Mouse (Mus musculus) embryonic facial prominence, embryonic 14.5 days (tissue): ENCODE data around the gene Cgnl1. TPM values are rescaled to one million over a fixed set of nuclear protein-coding genes. Genes with fewer than 3 reads are reported as not detected.
A peak's percentile ranks its signal among the peaks of the same experiment; 100 is the strongest.
"Not testable (repeated sequence)": the region's sequence is repeated elsewhere in the genome, so short reads cannot be mapped to it uniquely, and the experiment has no call there.

Experiments
- ATAC-seq: fragments of 200-750 bp; cut with Nextera tagmentation; 2 replicates; pipeline ENCODE4 v1.8.0; 2017; ENCODE audit warnings: low read depth, moderate number of reproducible peaks, moderate TSS enrichment
- DNase-seq: peaks from one replicate; pipeline ENCODE4 v3.0.0-alpha.2; 2015; ENCODE audit warnings: low spot score
- H3K27ac ChIP-seq: fragments of 300-500 bp; sonication (generic); replicated peaks from 2 replicates; pipeline ENCODE4 v1.5.1; 2014; ENCODE audit warnings: low read depth, mild to moderate bottlenecking, low read length, moderate library complexity
- H3K27me3 ChIP-seq: fragments of 300-500 bp; sonication (generic); replicated peaks from 2 replicates; pipeline ENCODE4 v1.6.1; 2014; ENCODE audit warnings: low read length; ENCODE audit not compliant: control insufficient read depth, insufficient read depth
- H3K36me3 ChIP-seq: fragments of 300-500 bp; sonication (generic); 2 replicates; pipeline ENCODE4 v1.6.1; 2014; ENCODE audit warnings: low read length, mixed read lengths; ENCODE audit not compliant: control insufficient read depth, insufficient read depth
- H3K4me1 ChIP-seq: fragments of 300-500 bp; sonication (generic); 2 replicates; pipeline ENCODE4 v1.6.1; 2014; ENCODE audit warnings: antibody characterized with exemption, low read length; ENCODE audit not compliant: control insufficient read depth, insufficient read depth
- H3K4me2 ChIP-seq: fragments of 300-500 bp; sonication (generic); 2 replicates; pipeline ENCODE4 v1.6.1; 2014; ENCODE audit warnings: low read depth, mild to moderate bottlenecking, low read length, moderate library complexity, mixed read lengths
- H3K4me3 ChIP-seq: fragments of 300-500 bp; sonication (generic); 2 replicates; pipeline ENCODE4 v1.5.1; 2014; ENCODE audit warnings: low read depth, mild to moderate bottlenecking, low read length
- H3K9ac ChIP-seq: fragments of 300-500 bp; sonication (generic); 2 replicates; pipeline ENCODE4 v1.6.1; 2014; ENCODE audit warnings: low read depth, mild to moderate bottlenecking, low read length, moderate library complexity, mixed read lengths
- H3K9me3 ChIP-seq: fragments of 300-500 bp; sonication (generic); 2 replicates; pipeline ENCODE4 v1.6.1; 2016; ENCODE audit warnings: low read length; ENCODE audit not compliant: control insufficient read depth
- WGBS: fragments of 180-500 bp; shearing (Covaris S2); extraction: QIAGEN DNeasy Blood & Tissue Kit; methylation state at CpG from one replicate; pipeline ENCODE4 v1.1.7; 2014; 5-methylcytosine and 5-hydroxymethylcytosine counted together
- polyA plus RNA-seq: library from polyadenylated mRNA; unstranded; fragments of >200 nt; fragmentation: Nextera tagmentation; extraction: Ambion mirVana; gene quantifications from 2 replicates; pipeline ENCODE4 v1.2.1, GENCODE M21; 2014

The Cgnl1 gene
- polyA plus RNA-seq, 1 experiment from 2014 or later: 12.6 TPM

DNA sequence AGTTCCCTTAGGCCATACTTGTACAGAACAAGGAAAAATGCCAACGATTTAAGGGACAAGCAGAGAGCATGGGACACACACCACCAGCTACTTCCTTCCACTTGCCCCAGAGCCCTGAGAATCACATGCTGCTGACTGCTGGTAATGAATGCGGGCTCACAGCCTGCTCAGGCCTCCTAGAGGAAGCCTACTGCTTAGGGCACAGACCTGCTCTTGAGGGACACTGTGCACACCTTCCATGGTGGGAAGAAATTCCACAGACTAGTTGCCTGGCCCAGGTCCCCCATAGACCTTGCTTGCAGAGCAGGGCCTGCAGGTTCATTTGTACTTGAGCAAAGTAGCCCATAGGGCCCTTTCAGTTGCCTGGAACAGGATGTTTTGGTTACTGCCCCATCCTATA lies 136.5 kb downstream of the Cgnl1 start:
- H3K9me3 ChIP-seq: peaks cover 8% of the 10 kb centered on the region
- no peaks in the 10 kb centered on the region for H3K4me1 ChIP-seq
- H3K9ac ChIP-seq: no peak overlapping the region
- H3K27me3 ChIP-seq: no peaks in the 10 kb centered on the region
- 0 out of 2 replicates have a peak, but pooled peaks cover 5% of the 10 kb centered on the region for H3K36me3 ChIP-seq
- WGBS: 83% methylated on average over 2 of the region's 2 CpGs
- H3K27ac ChIP-seq: no peak overlapping the region
- H3K4me2 ChIP-seq: no peak overlapping the region
- H3K4me3 ChIP-seq: no peak overlapping the region
- no peak for ATAC-seq
- no peak for DNase-seq

DNA sequence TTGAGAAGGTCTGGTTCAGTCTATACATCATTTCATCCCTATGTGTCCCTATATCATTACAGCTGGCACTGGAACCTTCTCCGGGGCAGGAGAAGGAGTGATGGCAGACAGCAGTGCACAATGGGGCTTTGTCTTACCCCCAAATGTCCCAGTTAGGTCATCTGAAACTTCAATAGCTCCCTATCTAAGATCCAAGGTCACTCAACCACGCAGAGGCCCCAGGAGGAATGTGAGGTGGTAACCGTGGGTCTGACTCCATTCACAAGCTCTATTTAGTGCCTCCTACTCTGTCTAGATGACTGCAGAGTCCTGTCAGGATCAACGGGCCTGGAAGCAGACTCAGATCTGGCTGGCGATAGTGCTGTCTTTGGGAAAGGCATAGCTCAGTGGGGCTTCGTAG lies 142.5 kb downstream of the Cgnl1 start:
- DNase-seq: no peak
- Histone ChIP-seq H3K4me2 (no peak overlapping the region), H3K9ac (no peak overlapping the region), H3K27ac (no peak overlapping the region), H3K27me3 (no peaks in the 10 kb centered on the region), H3K9me3 (peaks cover 6% of the 10 kb centered on the region), H3K4me1 (no peaks in the 10 kb centered on the region), H3K36me3 (0 out of 2 replicates have a peak, but pooled peaks cover 5% of the 10 kb centered on the region), H3K4me3 (no peak overlapping the region)
- WGBS: 47% methylated on average over 6 of the region's 6 CpGs
- no peak for ATAC-seq

DNA sequence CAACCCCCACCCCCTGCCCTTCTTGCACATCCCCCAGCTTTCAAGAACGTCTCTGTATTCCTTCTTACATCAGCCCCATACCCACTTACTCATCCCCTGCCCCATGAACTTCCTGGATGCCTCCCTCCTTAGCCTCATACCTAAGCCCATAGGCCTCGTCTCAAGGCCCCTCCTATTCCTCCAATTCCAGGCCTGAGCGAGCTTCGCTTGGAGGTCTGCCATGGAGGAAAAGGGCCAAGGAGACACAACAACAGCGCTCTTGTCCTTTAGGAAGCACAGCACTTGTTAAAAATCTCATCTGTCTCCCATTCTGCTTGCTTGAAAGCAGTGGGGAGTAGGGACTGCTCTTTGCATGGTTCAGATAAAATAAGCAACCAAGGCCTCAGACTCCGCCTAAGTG lies 143.1 kb downstream of the Cgnl1 start:
- H3K27me3 ChIP-seq: no peaks in the 10 kb centered on the region
- no peak overlapping the region for H3K27ac ChIP-seq
- 0 out of 2 replicates have a peak, but pooled peaks cover 5% of the 10 kb centered on the region for H3K36me3 ChIP-seq
- H3K4me1 ChIP-seq: no peaks in the 10 kb centered on the region
- H3K4me3 ChIP-seq: no peak overlapping the region
- ATAC-seq (no peak), DNase-seq (no peak)
- no peak overlapping the region for H3K9ac ChIP-seq
- peaks cover under 1% of the 10 kb centered on the region; the same call in 1 of the 2 replicates for H3K9me3 ChIP-seq
- 71% methylated on average over 6 of the region's 6 CpGs for WGBS
- no peak overlapping the region for H3K4me2 ChIP-seq

DNA sequence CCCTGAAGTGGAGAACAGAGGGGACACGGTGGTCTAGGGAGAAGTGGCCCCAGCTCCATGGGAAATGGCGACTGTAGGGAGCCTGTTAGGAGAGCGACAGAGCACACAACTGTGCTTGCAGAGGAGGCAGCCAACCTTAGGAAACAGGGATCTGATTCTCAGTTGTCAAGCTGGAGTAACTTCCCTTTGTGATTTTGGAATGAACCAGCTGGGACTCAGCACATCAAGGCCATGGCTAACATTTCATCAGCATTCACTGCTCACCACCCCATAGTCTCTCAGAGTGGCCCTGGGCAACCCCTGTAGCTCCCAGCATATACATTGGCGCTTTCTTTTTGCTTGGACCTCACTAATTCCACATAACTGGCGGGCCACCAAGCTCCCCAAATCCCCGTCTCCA lies 145.4 kb downstream of the Cgnl1 start:
- DNase-seq (no peak), ATAC-seq (no peak)
- no peak overlapping the region for H3K4me2 ChIP-seq
- H3K27ac ChIP-seq: no peak overlapping the region
- H3K4me1 ChIP-seq: no peaks in the 10 kb centered on the region
- 90% methylated on average over 6 of the region's 6 CpGs for WGBS
- H3K9me3 ChIP-seq: no peaks in the 10 kb centered on the region
- H3K9ac ChIP-seq: no peak overlapping the region
- H3K4me3 ChIP-seq: no peak overlapping the region
- H3K27me3 ChIP-seq: no peaks in the 10 kb centered on the region
- H3K36me3 ChIP-seq: no peaks in the 10 kb centered on the region

DNA sequence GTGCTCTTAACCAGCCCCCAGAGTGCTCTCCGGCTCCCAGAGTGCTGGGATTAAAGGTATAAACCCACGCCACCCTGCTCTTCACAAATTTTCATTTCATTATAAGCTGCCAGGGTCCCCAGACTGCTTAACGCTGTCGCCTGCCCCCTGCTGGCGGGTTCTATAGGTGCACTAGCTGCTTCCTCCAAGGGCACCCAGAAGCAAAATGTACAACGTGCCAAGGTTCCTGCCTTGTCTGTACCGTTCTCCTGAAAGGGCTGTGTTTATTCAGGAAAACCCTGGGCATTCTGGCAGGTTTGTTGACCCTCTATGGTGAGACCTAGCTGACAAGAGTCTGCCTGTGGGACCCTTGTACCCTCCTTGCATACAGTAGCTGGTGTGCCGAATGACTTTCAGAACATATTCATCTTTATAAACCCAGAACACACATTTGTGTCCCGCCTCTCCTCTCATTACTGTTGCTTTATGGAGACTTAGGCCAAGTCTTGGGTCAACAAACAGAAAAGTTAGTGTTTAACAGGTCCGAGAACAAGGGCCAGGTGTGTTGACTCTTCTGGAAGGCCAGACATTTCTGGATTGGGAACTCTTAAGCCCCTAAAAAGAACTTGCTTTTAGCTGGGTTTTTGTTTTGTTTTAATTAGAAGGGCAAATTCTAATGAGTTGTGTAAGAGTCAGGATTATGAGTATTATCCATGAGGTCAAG lies 146.5 kb downstream of the Cgnl1 start:
- Histone ChIP-seq H3K4me2 (no peak overlapping the region), H3K36me3 (no peaks in the 10 kb centered on the region), H3K27ac (no peak overlapping the region), H3K4me3 (no peak overlapping the region), H3K9me3 (no peaks in the 10 kb centered on the region), H3K9ac (no peak overlapping the region), H3K4me1 (no peaks in the 10 kb centered on the region), H3K27me3 (no peaks in the 10 kb centered on the region)
- 43% methylated on average over 10 of the region's 10 CpGs for WGBS
- ATAC-seq (no peak), DNase-seq (peak; percentile 47)

DNA sequence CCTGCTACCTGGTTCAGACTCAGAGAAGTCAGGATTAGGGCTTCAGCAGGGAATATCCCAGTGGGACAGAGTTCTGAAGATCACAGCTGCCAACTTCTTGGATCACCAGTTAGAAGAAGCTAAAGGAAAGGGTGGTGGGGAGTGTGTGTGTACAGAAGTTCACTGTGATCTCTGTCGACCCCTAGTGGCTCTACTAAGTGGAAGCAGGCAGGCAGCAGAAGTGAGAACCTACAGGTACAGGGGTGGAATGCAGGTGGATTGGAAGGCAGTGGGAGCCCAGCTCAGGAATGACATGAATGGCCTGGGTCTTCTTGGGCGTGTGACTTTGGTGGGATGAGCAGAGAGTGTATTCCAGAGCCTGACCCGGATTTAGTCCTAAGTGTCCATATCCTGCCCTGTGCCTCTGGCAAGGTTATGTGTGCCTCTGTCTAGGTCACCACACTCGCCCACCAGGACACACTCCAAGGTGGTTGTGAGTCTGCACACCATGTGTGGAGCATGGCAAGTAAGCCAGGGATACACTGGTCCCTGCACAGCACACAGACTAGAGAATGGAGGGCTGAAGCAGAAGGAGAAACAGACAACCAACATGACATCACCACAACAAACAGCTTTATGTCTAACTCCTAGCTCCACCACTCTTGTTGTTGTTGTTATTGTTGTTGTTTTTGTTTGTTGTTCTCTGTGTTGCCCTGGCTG lies 147.4 kb downstream of the Cgnl1 start:
- no peak overlapping the region for H3K4me3 ChIP-seq
- 34% methylated on average over 4 of the region's 4 CpGs for WGBS
- no peaks in the 10 kb centered on the region for H3K4me1 ChIP-seq
- H3K27ac ChIP-seq: no peak overlapping the region
- DNase-seq (peak; percentile 79), ATAC-seq (peak; percentile 74)
- no peaks in the 10 kb centered on the region for H3K9me3 ChIP-seq
- H3K27me3 ChIP-seq: no peaks in the 10 kb centered on the region
- no peak overlapping the region for H3K9ac ChIP-seq
- H3K4me2 ChIP-seq: no peak overlapping the region
- H3K36me3 ChIP-seq: no peaks in the 10 kb centered on the region

DNA sequence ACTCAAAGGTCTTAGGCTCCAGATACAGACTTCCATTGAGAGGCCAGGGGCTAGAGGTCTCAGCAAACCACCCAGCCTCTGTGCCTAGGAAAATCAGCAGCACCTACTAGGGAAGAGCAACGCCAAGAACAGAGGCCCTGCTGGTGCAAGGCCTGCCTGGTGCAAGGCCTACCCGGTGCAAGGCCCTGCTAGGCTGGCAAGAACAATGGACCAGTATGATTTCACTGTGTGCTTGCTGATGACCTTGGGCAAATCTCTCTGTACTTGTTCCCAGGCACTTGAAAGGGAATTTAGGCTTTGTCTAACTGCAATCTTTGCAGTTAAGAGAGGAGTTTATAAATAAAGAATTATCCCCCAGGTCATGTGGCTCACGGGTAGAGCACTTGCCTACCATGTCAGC lies 148.8 kb downstream of the Cgnl1 start:
- no peaks in the 10 kb centered on the region for H3K27me3 ChIP-seq
- DNase-seq (no peak), ATAC-seq (no peak)
- no peaks in the 10 kb centered on the region for H3K9me3 ChIP-seq
- no peaks in the 10 kb centered on the region for H3K4me1 ChIP-seq
- H3K4me2 ChIP-seq: no peak overlapping the region
- H3K27ac ChIP-seq: no peak overlapping the region
- WGBS: 70% methylated on average over 3 of the region's 3 CpGs
- H3K4me3 ChIP-seq: no peak overlapping the region
- H3K36me3 ChIP-seq: no peaks in the 10 kb centered on the region
- no peak overlapping the region for H3K9ac ChIP-seq

DNA sequence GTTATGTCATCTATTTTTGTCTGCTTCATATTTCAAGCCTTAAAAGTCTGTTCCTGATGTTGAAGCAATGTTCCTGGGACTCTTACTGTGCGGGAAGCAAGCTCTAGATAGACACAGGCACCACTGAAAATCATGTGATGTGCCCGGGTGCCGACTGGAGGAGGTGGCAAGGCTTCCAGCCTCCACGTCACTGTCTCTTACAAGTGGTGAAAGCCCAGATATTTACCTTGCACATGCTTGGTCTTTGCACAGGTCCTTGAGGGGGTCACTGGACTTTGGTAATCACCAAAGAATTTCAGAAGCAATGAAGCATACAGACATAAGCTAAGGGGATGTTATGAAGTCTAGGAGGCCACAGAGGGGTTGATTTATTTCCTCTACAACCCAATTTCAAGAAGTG lies 149.4 kb downstream of the Cgnl1 start:
- Histone ChIP-seq H3K9me3 (no peaks in the 10 kb centered on the region), H3K27ac (no peak overlapping the region), H3K27me3 (no peaks in the 10 kb centered on the region), H3K9ac (no peak overlapping the region), H3K4me3 (no peak overlapping the region), H3K4me2 (no peak overlapping the region), H3K36me3 (no peaks in the 10 kb centered on the region), H3K4me1 (no peaks in the 10 kb centered on the region)
- DNase-seq: no peak
- 89% methylated on average over 4 of the region's 4 CpGs for WGBS
- no peak for ATAC-seq

DNA sequence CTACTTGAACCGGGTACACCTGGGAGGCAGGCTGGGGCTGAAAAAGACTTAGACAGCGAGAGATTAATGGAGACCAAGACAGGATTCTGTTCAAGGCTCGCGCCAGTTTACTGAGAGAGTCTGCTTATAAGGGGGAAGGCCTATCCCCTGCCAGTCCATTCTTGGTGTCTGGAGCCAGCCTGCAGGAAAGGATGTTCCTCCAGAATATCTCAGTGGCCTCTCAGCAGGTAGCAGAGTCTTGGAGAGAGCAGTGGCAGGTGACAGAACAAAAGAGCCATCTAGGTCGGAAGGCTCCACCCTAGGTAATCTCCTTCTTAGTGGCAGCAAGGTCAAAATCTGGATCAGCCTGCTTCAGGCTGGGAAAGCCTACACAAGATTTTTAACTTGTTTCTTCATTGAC lies 151.3 kb downstream of the Cgnl1 start:
- not testable (repeated sequence) for H3K36me3 ChIP-seq, H3K27me3 ChIP-seq, H3K4me3 ChIP-seq, H3K27ac ChIP-seq, ATAC-seq, DNase-seq, H3K9ac ChIP-seq, H3K9me3 ChIP-seq, H3K4me2 ChIP-seq, H3K4me1 ChIP-seq
- 81% methylated on average over 5 of the region's 5 CpGs for WGBS
